Mouse (Mus musculus) MEL (cell line): Measurements from ENCODE around the gene Fancc.

Experiments used
- CTCF ChIP-seq, 3 experiments: IDR thresholded peaks in 2 of 3; conservative IDR thresholded peaks in 1 of 3; 2 replicates each; pipeline ENCODE4 v1.5.1; 2011 to 2012; ENCODE audit warnings: low read length in 3 of 3, low read depth in 2 of 3, mild to moderate bottlenecking in 2 of 3, improper control_type of control experiment in 1 of 3, inconsistent platforms in 1 of 3, mixed read lengths in 1 of 3, moderate library complexity in 1 of 3; ENCODE audit not compliant: control insufficient read depth in 1 of 3, insufficient read depth in 1 of 3, poor library complexity in 1 of 3, severe bottlenecking in 1 of 3
- EP300 ChIP-seq, 2 experiments: IDR thresholded peaks; 2 replicates each; pipeline ENCODE4 v1.6.1; 2011; ENCODE audit warnings: improper control_type of control experiment in 2 of 2, low read length in 2 of 2, low read depth in 1 of 2, mild to moderate bottlenecking in 1 of 2
- GABPA ChIP-seq: IDR thresholded peaks from 2 replicates; pipeline ENCODE4 v1.6.1; 2012; ENCODE audit warnings: low read depth, mild to moderate bottlenecking, inconsistent platforms, low read length, improper control_type of control experiment, moderate library complexity
- GATA1 ChIP-seq: IDR thresholded peaks from 2 replicates; pipeline ENCODE4 v1.6.1; 2011; ENCODE audit warnings: low read depth, low read length, improper control_type of control experiment
- MAX ChIP-seq: IDR thresholded peaks from 2 replicates; pipeline ENCODE4 v1.6.1; 2011; ENCODE audit warnings: low read length, improper control_type of control experiment
- POLR2A ChIP-seq, 2 experiments: IDR thresholded peaks; 2 replicates each; pipeline ENCODE4 v1.6.1; 2011 to 2012; ENCODE audit warnings: low read length in 2 of 2, mild to moderate bottlenecking in 2 of 2, control low read depth in 1 of 2, improper control_type of control experiment in 1 of 2, low read depth in 1 of 2, moderate library complexity in 1 of 2; ENCODE audit not compliant: control insufficient read depth in 1 of 2, insufficient read depth in 1 of 2, poor library complexity in 1 of 2
- SIN3A ChIP-seq: IDR thresholded peaks from 2 replicates; pipeline ENCODE4 v1.6.1; 2012; ENCODE audit warnings: low read length, improper control_type of control experiment, inconsistent platforms
- TAL1 ChIP-seq: IDR thresholded peaks from 2 replicates; pipeline ENCODE4 v1.6.1; 2012; ENCODE audit warnings: mild to moderate bottlenecking, inconsistent platforms, low read length, moderate library complexity, mixed read lengths
- TBP ChIP-seq: IDR thresholded peaks from 2 replicates; pipeline ENCODE4 v1.8.0; 2011; ENCODE audit warnings: low read depth, low read length, improper control_type of control experiment
- UBTF ChIP-seq: IDR thresholded peaks from 2 replicates; pipeline ENCODE4 v1.6.1; 2012; ENCODE audit warnings: low read depth, mild to moderate bottlenecking, inconsistent platforms, low read length, improper control_type of control experiment, moderate library complexity, borderline replicate concordance; ENCODE audit not compliant: insufficient read depth
- USF1 ChIP-seq: IDR thresholded peaks from 2 replicates; pipeline ENCODE4 v1.6.1; 2014; ENCODE audit warnings: low read depth, mild to moderate bottlenecking, inconsistent platforms, low read length, improper control_type of control experiment, moderate library complexity
- ZC3H11A ChIP-seq: IDR thresholded peaks from 2 replicates; pipeline ENCODE4 v1.6.1; 2012; ENCODE audit warnings: low read depth, mild to moderate bottlenecking, inconsistent platforms, low read length, improper control_type of control experiment
- ZKSCAN1 ChIP-seq: IDR thresholded peaks from 2 replicates; pipeline ENCODE4 v1.6.1; 2012; ENCODE audit warnings: low read depth, mild to moderate bottlenecking, inconsistent platforms, low read length, improper control_type of control experiment, moderate library complexity
- ZNF384 ChIP-seq: IDR thresholded peaks from 2 replicates; pipeline ENCODE4 v1.6.1; 2012; ENCODE audit warnings: low read depth, mild to moderate bottlenecking, inconsistent platforms, low read length, improper control_type of control experiment

DNA sequence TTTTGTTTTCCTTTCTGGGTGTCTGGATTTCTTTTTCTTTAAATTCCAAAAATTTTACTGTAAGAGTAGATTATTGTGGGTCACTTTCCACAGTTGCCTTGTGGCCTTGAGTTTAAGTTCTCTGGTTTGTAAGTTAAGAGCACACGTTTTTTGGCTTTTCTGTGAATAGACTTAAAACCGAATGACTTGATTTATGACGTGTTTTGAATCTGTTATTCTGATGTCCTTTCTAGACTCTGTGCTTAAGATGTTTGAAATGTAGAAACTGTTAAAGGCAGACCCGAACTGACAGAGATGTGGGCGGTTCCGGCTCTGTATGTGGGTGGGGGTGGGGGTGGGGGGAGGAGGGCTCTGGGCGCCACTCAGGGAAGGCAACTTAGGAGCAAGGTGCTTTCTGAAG is 250.0 kb downstream of the Fancc start:
- TF ChIP-seq SIN3A (no peak), UBTF (no peak), CTCF (IDR thresholded peaks at IDR 0.05 in 2 of 3, conservative IDR thresholded peaks at IDR 0.05 in 1 of 3; ENCODE audit: control insufficient read depth in 1 of 3, insufficient read depth in 1 of 3, low read depth in 2 of 3, low read length in 3 of 3, poor library complexity in 1 of 3, severe bottlenecking in 1 of 3) (no peak), ZC3H11A (no peak), EP300 (IDR thresholded peaks at IDR 0.05; ENCODE audit: low read depth in 1 of 2, low read length in 2 of 2) (no peak), TAL1 (no peak), POLR2A (IDR thresholded peaks at IDR 0.05; ENCODE audit: control insufficient read depth in 1 of 2, insufficient read depth in 1 of 2, low read depth in 1 of 2, low read length in 2 of 2, poor library complexity in 1 of 2) (no peak), ZKSCAN1 (no peak), TBP (no peak), GABPA (no peak), USF1 (no peak), GATA1 (no peak), MAX (no peak), ZNF384 (no peak)
